Mouse (Mus musculus) midbrain, embryonic 10.5 days (tissue): ENCODE results near the gene Olfr642. TPM values are rescaled to one million over a fixed set of nuclear protein-coding genes. Genes with fewer than 3 reads are reported as not detected.

Experiments used
- DNase-seq: peaks from one replicate; pipeline ENCODE4 v3.0.0-alpha.2; 2017; ENCODE audit warnings: low spot score
- H3K27ac ChIP-seq: fragments of 300-500 bp; sonication (generic); replicated peaks from 2 replicates; pipeline ENCODE4 v1.5.1; 2016; ENCODE audit warnings: mild to moderate bottlenecking
- H3K27me3 ChIP-seq: fragments of 300-500 bp; sonication (generic); 2 replicates; pipeline ENCODE4 v1.6.1; 2016; ENCODE audit warnings: low read depth, mild to moderate bottlenecking; ENCODE audit not compliant: poor library complexity, severe bottlenecking
- H3K36me3 ChIP-seq: fragments of 300-500 bp; sonication (generic); 2 replicates; pipeline ENCODE4 v1.6.1; 2016; ENCODE audit warnings: mild to moderate bottlenecking, moderate library complexity
- H3K4me1 ChIP-seq: fragments of 300-500 bp; sonication (generic); 2 replicates; pipeline ENCODE4 v1.6.1; 2016
- H3K4me3 ChIP-seq: fragments of 300-500 bp; sonication (generic); 2 replicates; pipeline ENCODE4 v1.5.1; 2016; ENCODE audit warnings: mild to moderate bottlenecking, moderate library complexity
- H3K9me3 ChIP-seq: fragments of 300-500 bp; sonication (generic); replicated peaks from 2 replicates; pipeline ENCODE4 v1.6.1; 2016; ENCODE audit warnings: mild to moderate bottlenecking
- WGBS: fragments of 180-500 bp; shearing (Covaris S2); methylation state at CpG from one replicate; pipeline ENCODE4 v1.1.7; 2016; 5-methylcytosine and 5-hydroxymethylcytosine counted together
- polyA plus RNA-seq: library from polyadenylated mRNA; unstranded; fragments of >200 nt; fragmentation: Nextera tagmentation; extraction: Ambion mirVana; gene quantifications from 2 replicates; pipeline ENCODE4 v1.2.1, GENCODE M21; 2016

Gene Olfr642
- polyA plus RNA-seq = not detected in 2 replicates

GRCm38 (mm10) chr7:104052566-104052965, at the start of gene Olfr642:
Olfr642 (minus strand) TSS chr7:104052666.
- Histone ChIP-seq H3K9me3 (no peaks in the 10 kb centered on the region; the same call in 1 of the 2 replicates), H3K4me1 (no peaks in the 10 kb centered on the region), H3K36me3 (no peaks in the 10 kb centered on the region), H3K27ac (no peak within 1 kb of the TSS), H3K4me3 (no peak within 1 kb of the TSS), H3K27me3 (no peaks in the 10 kb centered on the region)
- WGBS = 83% methylated on average over 1 of the region's 1 CpGs
- DNase-seq = no peak

- H3K27me3 ChIP-seq = no peaks in the 10 kb centered on the region
- no peak within 1 kb of the TSS for H3K27ac ChIP-seq
- 72% methylated on average over 1 of the region's 1 CpGs for WGBS
These were observed 32.9 kb upstream of the Olfr642 start, which contains the start of gene Olfr645 for GRCm38 (mm10) chr7:104085365-104085764. Olfr645 (minus strand) TSS chr7:104085465.

GRCm38 (mm10) chr7:104071769-104072168, 19.3 kb upstream of the Olfr642 start, which contains the start of gene Olfr644:
Olfr644 (minus strand) TSS chr7:104071869.
- Histone ChIP-seq H3K4me3 (no peak within 1 kb of the TSS), H3K27ac (no peak within 1 kb of the TSS), H3K4me1 (no peaks in the 10 kb centered on the region), H3K27me3 (no peaks in the 10 kb centered on the region), H3K36me3 (no peaks in the 10 kb centered on the region), H3K9me3 (no peaks in the 10 kb centered on the region; the same call in 1 of the 2 replicates)
- 77% methylated on average over 2 of the region's 2 CpGs for WGBS
- DNase-seq = no peak

More at GRCm38 (mm10) chr7:104085365-104085764, 32.9 kb upstream of the Olfr642 start, which contains the start of gene Olfr645:
- H3K36me3 ChIP-seq = no peaks in the 10 kb centered on the region
- no peaks in the 10 kb centered on the region for H3K4me1 ChIP-seq
- DNase-seq = no peak
- H3K9me3 ChIP-seq = no peaks in the 10 kb centered on the region
- no peak within 1 kb of the TSS for H3K4me3 ChIP-seq

DNA sequence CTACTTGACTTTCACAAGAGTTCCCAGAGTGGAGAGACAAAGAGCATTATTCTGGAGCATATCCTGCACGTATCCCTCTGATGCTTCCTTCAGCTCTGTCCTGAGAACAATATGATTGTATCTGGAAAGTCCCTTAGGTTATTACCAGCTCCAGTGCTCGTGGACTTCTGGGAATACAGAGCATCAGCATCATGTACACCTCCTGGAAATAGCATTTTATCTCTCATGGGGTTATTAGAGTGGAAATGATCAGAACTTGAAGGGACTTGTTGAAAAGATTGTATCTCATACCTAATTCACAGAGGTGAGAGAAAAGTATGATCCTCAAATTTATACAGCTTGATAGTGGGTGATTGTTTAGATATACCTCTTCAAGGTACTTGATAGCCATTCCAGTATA, 8.9 kb upstream of the Olfr642 start, which contains the start of gene 4930516K23Rik:
TSS of gene 4930516K23Rik (minus strand) at position 101 of the 400 bp plus-strand sequence.
- Histone ChIP-seq H3K36me3 (no peaks in the 10 kb centered on the region), H3K4me3 (no peak within 1 kb of the TSS), H3K4me1 (no peaks in the 10 kb centered on the region), H3K9me3 (no peaks in the 10 kb centered on the region), H3K27me3 (no peaks in the 10 kb centered on the region), H3K27ac (no peak within 1 kb of the TSS)
- WGBS = 58% methylated on average over 2 of the region's 2 CpGs
- DNase-seq = no peak

GRCm38 (mm10) chr7:104059215-104059614, 6.7 kb upstream of the Olfr642 start:
- no peak overlapping the region for H3K4me3 ChIP-seq
- H3K36me3 ChIP-seq = no peaks in the 10 kb centered on the region
- H3K27ac ChIP-seq = no peak overlapping the region
- 97% methylated on average over 1 of the region's 1 CpGs for WGBS
- H3K27me3 ChIP-seq = no peaks in the 10 kb centered on the region
- H3K4me1 ChIP-seq = no peaks in the 10 kb centered on the region
- H3K9me3 ChIP-seq = no peaks in the 10 kb centered on the region; the same call in 1 of the 2 replicates
- no peak for DNase-seq

DNA sequence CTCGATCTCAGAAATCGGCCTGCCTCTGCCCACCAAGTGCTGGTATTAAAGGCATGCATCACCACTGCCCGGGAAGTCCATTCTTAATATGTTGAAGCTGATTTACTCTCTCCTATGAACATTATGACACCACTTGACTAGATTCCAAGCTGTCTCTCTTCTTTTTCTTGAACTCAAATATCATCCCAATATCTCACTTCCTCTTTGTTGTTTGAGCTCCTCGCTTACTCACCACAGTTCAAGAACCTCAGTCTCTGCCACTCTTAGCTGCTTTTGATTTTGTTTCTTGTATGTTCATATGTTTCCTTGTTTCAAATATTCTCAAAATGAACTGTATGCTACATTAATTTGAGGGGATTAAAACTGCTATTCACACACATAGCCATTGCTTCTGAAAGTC, 1.7 kb downstream of the Olfr642 start:
- 94% methylated on average over 4 of the region's 4 CpGs for WGBS
- no peaks in the 10 kb centered on the region for H3K36me3 ChIP-seq
- no peaks in the 10 kb centered on the region for H3K4me1 ChIP-seq
- DNase-seq = no peak
- H3K9me3 ChIP-seq = no peaks in the 10 kb centered on the region; the same call in 1 of the 2 replicates
- no peak overlapping the region for H3K4me3 ChIP-seq
- H3K27me3 ChIP-seq = no peaks in the 10 kb centered on the region
- H3K27ac ChIP-seq = no peak overlapping the region

DNA sequence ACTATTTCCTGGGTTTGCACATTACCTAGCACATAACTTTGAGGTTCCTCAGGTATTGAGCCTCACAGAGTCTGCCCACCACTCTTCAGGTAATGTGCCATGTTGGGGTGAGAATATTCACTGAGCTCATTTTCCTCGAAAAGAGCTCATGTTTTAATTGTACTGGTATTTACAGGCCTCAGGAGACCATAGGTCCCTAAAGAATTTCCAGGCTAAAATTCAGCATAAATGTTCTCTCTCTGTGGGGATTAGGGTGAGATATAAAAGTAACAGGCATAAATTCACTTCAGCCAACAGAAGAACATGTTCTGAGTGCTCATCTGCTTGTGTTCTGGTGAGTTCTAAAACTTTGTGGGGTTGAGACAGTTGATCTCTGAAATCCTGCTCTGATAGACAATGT, 17.3 kb downstream of the Olfr642 start, which contains the start of gene Olfr641:
TSS of gene Olfr641 (plus strand) at position 301 of the 400 bp plus-strand sequence.
- Histone ChIP-seq H3K27me3 (no peaks in the 10 kb centered on the region), H3K36me3 (no peaks in the 10 kb centered on the region), H3K27ac (no peak within 1 kb of the TSS), H3K9me3 (no peaks in the 10 kb centered on the region), H3K4me3 (no peak within 1 kb of the TSS), H3K4me1 (no peaks in the 10 kb centered on the region)
- DNase-seq = no peak
- 74% methylated on average over 1 of the region's 1 CpGs for WGBS

- WGBS = 85% methylated on average over 3 of the region's 3 CpGs
- Histone ChIP-seq H3K27me3 (no peaks in the 10 kb centered on the region), H3K36me3 (no peaks in the 10 kb centered on the region), H3K27ac (no peak overlapping the region), H3K9me3 (no peaks in the 10 kb centered on the region), H3K4me1 (no peaks in the 10 kb centered on the region), H3K4me3 (no peak overlapping the region)
- DNase-seq = no peak
These were observed 25.5 kb downstream of the Olfr642 start for GRCm38 (mm10) chr7:104026978-104027377.

DNA sequence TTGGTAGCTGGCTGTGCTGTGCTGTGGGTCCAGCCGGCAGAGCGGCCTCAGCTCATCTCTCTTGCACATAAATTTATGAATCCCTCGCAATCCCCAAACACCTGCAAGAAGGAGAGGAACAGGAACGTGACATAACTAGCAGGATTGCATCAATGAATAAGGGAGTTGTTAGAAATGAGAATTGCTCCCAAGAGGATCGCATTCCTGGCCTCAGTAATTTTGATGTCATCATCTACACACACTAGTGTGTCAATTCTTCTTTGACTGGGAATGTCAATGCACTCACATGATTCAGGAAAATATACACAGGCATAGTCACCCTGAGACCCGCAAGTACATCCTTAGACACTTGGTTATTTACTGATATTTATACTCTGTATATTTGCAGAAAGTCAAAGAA, 27.0 kb downstream of the Olfr642 start, which contains the start of gene Olfr640:
TSS of gene Olfr640 (minus strand) at position 101 of the 400 bp plus-strand sequence.
- DNase-seq = no peak
- Histone ChIP-seq H3K4me1 (no peaks in the 10 kb centered on the region), H3K27me3 (no peaks in the 10 kb centered on the region), H3K27ac (no peak within 1 kb of the TSS), H3K9me3 (no peaks in the 10 kb centered on the region), H3K4me3 (no peak within 1 kb of the TSS), H3K36me3 (no peaks in the 10 kb centered on the region)
- WGBS = 83% methylated on average over 6 of the region's 6 CpGs

- H3K27ac ChIP-seq = no peak overlapping the region
- DNase-seq = no peak
- no peak overlapping the region for H3K4me3 ChIP-seq
- no peaks in the 10 kb centered on the region for H3K36me3 ChIP-seq
- WGBS = 95% methylated on average over 6 of the region's 6 CpGs
- H3K9me3 ChIP-seq = no peaks in the 10 kb centered on the region
- H3K4me1 ChIP-seq = no peaks in the 10 kb centered on the region
- no peaks in the 10 kb centered on the region for H3K27me3 ChIP-seq
These were observed 30.8 kb downstream of the Olfr642 start for GRCm38 (mm10) chr7:104021651-104022050.

DNA sequence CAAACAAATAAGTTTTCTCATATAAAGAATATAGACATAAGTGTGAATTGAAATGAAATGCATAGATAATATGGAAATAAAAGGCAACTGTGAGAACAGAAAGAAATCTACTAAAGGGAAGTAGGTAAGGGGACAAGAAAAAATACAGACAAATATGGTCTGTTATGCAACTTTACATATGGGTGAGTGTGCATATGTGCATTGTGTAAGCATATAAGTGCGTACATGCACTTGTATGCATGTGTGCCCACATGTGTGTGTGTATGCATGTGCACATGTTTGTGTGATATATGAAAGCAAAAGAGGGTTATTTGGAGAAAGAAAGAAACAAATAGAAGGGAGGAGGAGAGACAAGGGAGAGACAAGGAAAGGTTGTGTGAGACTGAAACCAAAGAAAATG, 33.5 kb downstream of the Olfr642 start:
- WGBS = 97% methylated on average over 1 of the region's 1 CpGs
- DNase-seq = no peak
- H3K4me3 ChIP-seq = no peak overlapping the region

GRCm38 (mm10) chr7:104017203-104017602, 35.3 kb downstream of the Olfr642 start, which contains the start of gene Olfr639:
Olfr639 (minus strand) TSS chr7:104017303.
- no peaks in the 10 kb centered on the region for H3K36me3 ChIP-seq
- H3K4me1 ChIP-seq = no peaks in the 10 kb centered on the region
- DNase-seq = no peak
- H3K27me3 ChIP-seq = no peaks in the 10 kb centered on the region
- no peaks in the 10 kb centered on the region for H3K9me3 ChIP-seq
- no peak within 1 kb of the TSS for H3K4me3 ChIP-seq
- no peak within 1 kb of the TSS for H3K27ac ChIP-seq

More for the DNA sequence above, 33.5 kb downstream of the Olfr642 start:
- Histone ChIP-seq H3K27me3 (no peaks in the 10 kb centered on the region), H3K9me3 (no peaks in the 10 kb centered on the region), H3K36me3 (no peaks in the 10 kb centered on the region), H3K27ac (no peak overlapping the region), H3K4me1 (no peaks in the 10 kb centered on the region)

GRCm38 (mm10) chr7:103999124-103999523, 53.3 kb downstream of the Olfr642 start:
- no peak overlapping the region for H3K27ac ChIP-seq
- no peaks in the 10 kb centered on the region for H3K9me3 ChIP-seq
- H3K27me3 ChIP-seq = no peaks in the 10 kb centered on the region
- H3K36me3 ChIP-seq = no peaks in the 10 kb centered on the region
- H3K4me1 ChIP-seq = no peaks in the 10 kb centered on the region
- no peak for DNase-seq
- no peak overlapping the region for H3K4me3 ChIP-seq
